Mouse (Mus musculus): ENCODE data around the gene Gbp5.

DNA sequence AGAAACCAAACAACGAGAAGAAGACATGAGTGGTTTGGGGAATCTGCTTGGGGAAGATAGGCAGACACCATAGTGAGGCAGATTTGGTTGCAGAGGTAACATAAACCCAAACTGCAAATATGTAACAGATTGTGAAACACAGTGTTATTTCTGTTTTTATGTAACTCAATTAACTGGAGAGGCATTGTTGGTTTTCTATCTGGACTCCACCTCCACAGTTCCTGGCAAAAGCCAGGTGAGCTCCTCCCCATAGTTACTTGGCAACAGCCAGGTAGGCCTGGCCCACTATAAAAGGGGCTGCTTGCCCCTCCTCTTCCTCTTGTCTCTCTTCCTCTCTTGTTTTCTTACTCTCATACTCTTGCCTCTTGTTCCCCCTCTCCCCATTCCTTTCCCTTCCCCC lies 60.8 kb downstream of the Gbp5 start:
- TF ChIP-seq CTCF (IDR thresholded peaks at IDR 0.05; ENCODE audit: low read depth, low read length), result no peak
- no peak for TF ChIP-seq POLR2A (IDR thresholded peaks at IDR 0.05; ENCODE audit: extremely low read depth, insufficient read depth, low read length)
